Mouse (Mus musculus) G1E (cell line): ENCODE measurements at regions not wholly inside any gene's neighbourhood (a gene's known extent, or its start where the extent isn't known, plus 50 kb on each side); places are given as distances from the start of the nearest gene placed in this dataset.
"Not testable (repeated sequence)": the region's sequence is repeated elsewhere in the genome, so short reads cannot be mapped to it uniquely, and the experiment has no call there.

ENCODE experiments used
- ATAC-seq: 2 replicates; pipeline ENCODE4 v1.8.0; 2016; ENCODE audit warnings: mild to moderate bottlenecking; ENCODE audit not compliant: insufficient number of reproducible peaks, poor library complexity, low FRiP score, severe bottlenecking; ENCODE audit errors: extremely low read depth
- DNase-seq: peaks from one replicate; pipeline ENCODE4 v3.0.0; 2012; ENCODE audit warnings: low spot score
- H3K27me3 ChIP-seq: 2 replicates; pipeline ENCODE4 v1.6.1; 2012; ENCODE audit warnings: mild to moderate bottlenecking, low read length, inconsistent platforms; ENCODE audit not compliant: insufficient read depth
- H3K36me3 ChIP-seq: replicated peaks from 2 replicates; pipeline ENCODE3; 2012; ENCODE audit warnings: mild to moderate bottlenecking, inconsistent platforms
- H3K4me1 ChIP-seq: 2 replicates; pipeline ENCODE4 v1.6.1; 2012; ENCODE audit warnings: low read depth, low read length, inconsistent platforms, mixed read lengths; ENCODE audit not compliant: insufficient read depth
- H3K4me3 ChIP-seq: 2 replicates; pipeline ENCODE4 v1.5.1; 2012; ENCODE audit warnings: low read depth, mild to moderate bottlenecking, inconsistent platforms, low read length, moderate library complexity, mixed read lengths
- H3K9me3 ChIP-seq: replicated peaks from 2 replicates; pipeline ENCODE4 v1.6.1; 2012; ENCODE audit warnings: inconsistent platforms
- CTCF ChIP-seq: IDR thresholded peaks from 2 replicates; pipeline ENCODE4 v1.5.1; 2012; ENCODE audit warnings: low read depth, low read length, inconsistent platforms, mixed read lengths
- GATA1 ChIP-seq: IDR thresholded peaks from 2 replicates; pipeline ENCODE4 v1.6.1; 2012; ENCODE audit warnings: borderline replicate concordance, low read length, inconsistent platforms, mixed read lengths
- GATA2 ChIP-seq: IDR thresholded peaks from 2 replicates; pipeline ENCODE4 v1.6.1; 2012; ENCODE audit warnings: low read depth, low read length, inconsistent platforms, borderline replicate concordance
- POLR2AphosphoS5 ChIP-seq: IDR thresholded peaks from 2 replicates; pipeline ENCODE4 v1.6.1; 2012; ENCODE audit warnings: low read depth, low read length, inconsistent platforms; ENCODE audit not compliant: insufficient replicate concordance
- TAL1 ChIP-seq: conservative IDR thresholded peaks from 2 replicates; pipeline ENCODE4 v1.6.1; 2012; ENCODE audit warnings: low read depth, low read length, inconsistent platforms, mixed read lengths

GRCm38 (mm10) chr1:83830025-83830645, 422.1 kb upstream of the Sphkap start:
- Histone ChIP-seq H3K4me1 (no peaks in the 10 kb centered on the region), H3K36me3 (no peaks in the 10 kb centered on the region), H3K27me3 (no peaks in the 10 kb centered on the region), H3K9me3 (peaks cover 16% of the 10 kb centered on the region), H3K4me3 (no peak overlapping the region)
- ATAC-seq (no peak), DNase-seq (no peak)
- TF ChIP-seq POLR2AphosphoS5 (no peak), GATA2 (no peak), TAL1 (no peak), CTCF (no peak), GATA1 (no peak)

GRCm38 (mm10) chr1:83811162-83811561, 403.2 kb upstream of the Sphkap start:
- H3K9me3 ChIP-seq, result peaks cover 40% of the 10 kb centered on the region
- ATAC-seq, DNase-seq, H3K4me1 ChIP-seq, H3K36me3 ChIP-seq, H3K4me3 ChIP-seq, H3K27me3 ChIP-seq: not testable (repeated sequence)

GRCm38 (mm10) chr1:83808432-83808831, 400.4 kb upstream of the Sphkap start:
- no peaks in the 10 kb centered on the region for H3K36me3 ChIP-seq
- no peak for ATAC-seq
- DNase-seq, result no peak
- H3K4me1 ChIP-seq, result no peaks in the 10 kb centered on the region
- peaks cover 40% of the 10 kb centered on the region for H3K9me3 ChIP-seq
- no peaks in the 10 kb centered on the region for H3K27me3 ChIP-seq
- H3K4me3 ChIP-seq, result no peak overlapping the region
- no peak for TF ChIP-seq POLR2AphosphoS5
- no peak for TF ChIP-seq GATA2
- no peak for TF ChIP-seq TAL1
- TF ChIP-seq GATA1, result no peak
- TF ChIP-seq CTCF, result no peak

GRCm38 (mm10) chr1:83803345-83804041, 395.5 kb upstream of the Sphkap start:
- TF ChIP-seq POLR2AphosphoS5 (no peak), GATA1 (no peak), GATA2 (no peak), CTCF (no peak), TAL1 (no peak)
- no peak for ATAC-seq

GRCm38 (mm10) chr1:83801759-83802158, 393.8 kb upstream of the Sphkap start:
- no peaks in the 10 kb centered on the region for H3K4me1 ChIP-seq
- TF ChIP-seq POLR2AphosphoS5 (no peak), TAL1 (no peak), CTCF (no peak), GATA2 (no peak), GATA1 (no peak)
- no peak overlapping the region for H3K4me3 ChIP-seq
- H3K27me3 ChIP-seq, result no peaks in the 10 kb centered on the region
- ATAC-seq (no peak), DNase-seq (no peak)
- H3K36me3 ChIP-seq, result no peaks in the 10 kb centered on the region
- peaks cover 9% of the 10 kb centered on the region for H3K9me3 ChIP-seq

More at GRCm38 (mm10) chr1:83803345-83804041, 395.5 kb upstream of the Sphkap start:
- peaks cover 13% of the 10 kb centered on the region for H3K9me3 ChIP-seq
- no peak overlapping the region for H3K4me3 ChIP-seq
- no peaks in the 10 kb centered on the region for H3K27me3 ChIP-seq
- no peaks in the 10 kb centered on the region for H3K36me3 ChIP-seq
- no peak for DNase-seq
- H3K4me1 ChIP-seq, result no peaks in the 10 kb centered on the region

DNA sequence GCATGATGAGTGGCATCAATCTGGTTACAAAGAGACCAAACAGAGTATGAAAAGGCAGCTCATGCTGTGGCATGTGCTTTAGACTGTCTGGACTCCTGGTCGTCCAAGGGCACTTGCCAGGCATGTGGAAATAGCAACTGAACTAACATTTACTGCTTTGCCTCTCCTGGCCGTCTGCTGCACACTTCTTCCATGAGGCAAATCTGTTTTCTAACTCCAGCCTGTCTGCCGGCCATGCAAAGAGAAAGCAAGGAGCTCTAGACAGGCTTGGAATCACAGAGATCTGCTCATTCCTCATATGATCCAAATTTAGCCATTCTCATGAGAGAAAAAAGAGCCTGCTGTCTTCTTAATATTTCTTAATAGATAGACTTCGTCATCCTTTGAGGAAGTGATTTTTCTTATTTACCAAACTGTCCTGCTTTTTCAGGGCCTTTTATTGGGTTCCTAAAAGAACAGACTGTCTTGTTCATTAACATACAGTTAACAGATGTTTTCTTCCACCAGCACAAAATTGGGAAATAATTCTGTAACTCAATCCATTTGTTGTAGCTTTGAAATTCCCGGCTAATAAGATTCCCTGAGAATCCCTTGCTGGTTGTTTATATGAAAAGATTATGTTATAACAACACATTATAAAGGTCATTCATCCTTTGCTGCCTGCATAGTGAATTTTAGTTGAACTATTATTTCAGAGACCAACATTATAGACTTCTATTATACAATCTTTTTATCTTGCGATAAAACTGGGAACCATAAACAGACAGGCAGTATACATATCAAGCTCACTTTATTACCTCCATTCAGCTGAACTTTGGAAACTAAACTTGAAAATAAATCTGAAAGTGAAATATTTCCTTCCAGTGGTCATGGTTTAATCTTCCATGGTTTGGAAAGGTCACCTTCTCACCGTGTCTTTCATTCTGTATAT, 389.2 kb upstream of the Sphkap start:
- TF ChIP-seq GATA2 (no peak), POLR2AphosphoS5 (no peak), CTCF (no peak), TAL1 (no peak), GATA1 (no peak)
- Histone ChIP-seq H3K4me1 (no peaks in the 10 kb centered on the region), H3K9me3 (peaks cover 7% of the 10 kb centered on the region), H3K27me3 (no peaks in the 10 kb centered on the region), H3K4me3 (no peak overlapping the region), H3K36me3 (no peaks in the 10 kb centered on the region)
- no peak for DNase-seq
- no peak for ATAC-seq
